Mouse (Mus musculus): ENCODE measurements around the gene Erg.
A peak's percentile ranks its signal among the peaks of the same experiment; 100 is the strongest.

GRCm38 (mm10) chr16:95478558-95478957 is 107.8 kb downstream of the Erg start:
- TF ChIP-seq CTCF (IDR thresholded peaks at IDR 0.05; ENCODE audit: low read depth) (no peak), EP300 (IDR thresholded peaks at IDR 0.05; ENCODE audit: low read depth) (peak; percentile 41; the same call in 1 of the 2 replicates)

Data from liver, postnatal 0 days (tissue).